Mouse (Mus musculus): ENCODE measurements around the gene Ano1. TPM values are rescaled to one million over a fixed set of nuclear protein-coding genes. Genes with fewer than 3 reads are reported as not detected.

Ano1 gene
- polyA plus RNA-seq, 1 experiment from 2014 or later = 13.0 TPM

GRCm38 (mm10) chr7:144541351-144541750 lies 210.4 kb downstream of the Ano1 start:
- Histone ChIP-seq H3K4me1 (replicated peaks) (peaks cover 25% of the 10 kb centered on the region), H3K9me3 (no peaks in the 10 kb centered on the region), H3K4me2 (replicated peaks) (no peak overlapping the region), H3K27me3 (no peaks in the 10 kb centered on the region), H3K27ac (no peak overlapping the region), H3K4me3 (replicated peaks) (no peak overlapping the region), H3K9ac (replicated peaks) (no peak overlapping the region), H3K36me3 (no peaks in the 10 kb centered on the region)
- 97% methylated on average over 5 of the region's 5 CpGs for WGBS
- ATAC-seq = no peak

- Histone ChIP-seq H3K9ac (replicated peaks) (no peak overlapping the region), H3K27ac (no peak overlapping the region), H3K27me3 (no peaks in the 10 kb centered on the region), H3K4me3 (replicated peaks) (no peak overlapping the region), H3K36me3 (no peaks in the 10 kb centered on the region), H3K4me2 (replicated peaks) (no peak overlapping the region), H3K4me1 (replicated peaks) (peaks cover 14% of the 10 kb centered on the region), H3K9me3 (no peaks in the 10 kb centered on the region)
- no peak for ATAC-seq
- 71% methylated on average over 2 of the region's 2 CpGs for WGBS
These were observed 212.6 kb downstream of the Ano1 start for GRCm38 (mm10) chr7:144539146-144539545.

Other genes starting within 250 kb of the Ano1 start
- gene Ppfia1, start 198.2 kb downstream of the Ano1 start, polyA plus RNA-seq (2015; fragmentation: Nextera tagmentation; extraction: Ambion mirVana) = 28.1 and 32.1 TPM in 2 replicates
- 5.3 and 6.0 TPM in 2 replicates for gene Fadd, start 169.5 kb downstream of the Ano1 start, polyA plus RNA-seq (2015; fragmentation: Nextera tagmentation; extraction: Ambion mirVana)
- gene Fgf3, start 86.1 kb upstream of the Ano1 start, polyA plus RNA-seq (2015; fragmentation: Nextera tagmentation; extraction: Ambion mirVana) = 5.9 and 7.6 TPM in 2 replicates
- gene Fgf4, start 95.4 kb upstream of the Ano1 start, polyA plus RNA-seq (2015; fragmentation: Nextera tagmentation; extraction: Ambion mirVana) = not detected in 2 replicates
- 61.2 and 66.9 TPM in 2 replicates for gene Fgf15, start 144.6 kb upstream of the Ano1 start, polyA plus RNA-seq (2015; fragmentation: Nextera tagmentation; extraction: Ambion mirVana)
- gene LTO1, start 163.1 kb upstream of the Ano1 start, polyA plus RNA-seq (2015; fragmentation: Nextera tagmentation; extraction: Ambion mirVana) = 36.4 and 37.8 TPM in 2 replicates
- 141 and 143 TPM in 2 replicates for gene Ccnd1, start 188.0 kb upstream of the Ano1 start, polyA plus RNA-seq (2015; fragmentation: Nextera tagmentation; extraction: Ambion mirVana)

Measured in midbrain, embryonic 13.5 days (tissue).